Mouse (Mus musculus): ENCODE data around the gene Mfn2. TPM values are rescaled to one million over a fixed set of nuclear protein-coding genes. Genes with fewer than 3 reads are reported as not detected.

The Mfn2 gene
- total and polyA plus RNA-seq, 3 experiments = 10.0 to 36.8 (median 17.5) TPM

- DNase-seq (ENCODE audit: extremely low read depth) = peak; percentile 90
- dilution Hi-C loops (cut with MboI; ENCODE audit: extremely low pct_ligation_motif_present, extremely low pct_unique_long_range_greater_than_20kb, low sequenced_read_pairs) = no loop called here
- no peaks in the 10 kb centered on the region for H3K9me3 ChIP-seq (replicated peaks; ENCODE audit: low read length)
- peak within 1 kb of the TSS; percentile 97 for H3K9ac ChIP-seq (ENCODE audit: insufficient read depth, low read depth)
- H3K36me3 ChIP-seq (replicated peaks in 1 of 2; ENCODE audit: control insufficient read depth in 1 of 2, insufficient read depth in 1 of 2, low read length in 1 of 2) = peaks cover 0 to 27% of the 10 kb centered on the region in 2 experiments
- no peak for TF ChIP-seq RCOR1 (conservative IDR thresholded peaks at IDR 0.05; ENCODE audit: low read depth, low read length)
- no peak for TF ChIP-seq CTCF (conservative IDR thresholded peaks at IDR 0.05 in 1 of 2, IDR thresholded peaks at IDR 0.05 in 1 of 2; ENCODE audit: low read depth in 2 of 2, low read length in 2 of 2)
- no peak for TF ChIP-seq ZC3H11A (IDR thresholded peaks at IDR 0.05; ENCODE audit: low read depth, low read length)
- peak; percentile 97 for TF ChIP-seq KAT2A (IDR thresholded peaks at IDR 0.05; ENCODE audit: insufficient replicate concordance, low read length)
- peak; percentile 91 for TF ChIP-seq MYC (IDR thresholded peaks at IDR 0.05; ENCODE audit: low read depth, low read length)
- TF ChIP-seq JUND (conservative IDR thresholded peaks at IDR 0.05; ENCODE audit: low read depth, low read length) = 0 out of 2 replicates have a peak, but pooled peaks have one; percentile 11
- TF ChIP-seq MEF2A (IDR thresholded peaks at IDR 0.05; ENCODE audit: borderline replicate concordance, low read depth, low read length) = peak; percentile 58; the same call in 1 of the 2 replicates
- peak; percentile 71; the same call in 1 of the 2 replicates for TF ChIP-seq GABPA (IDR thresholded peaks at IDR 0.05; ENCODE audit: insufficient replicate concordance, low read depth, low read length)
- TF ChIP-seq CHD2 (IDR thresholded peaks at IDR 0.05; ENCODE audit: low read length) = peak; percentile 74
- TF ChIP-seq MAFK (IDR thresholded peaks at IDR 0.05; ENCODE audit: insufficient replicate concordance, low read length) = no peak
- TF ChIP-seq USF2 (conservative IDR thresholded peaks at IDR 0.05; ENCODE audit: low read depth, low read length) = peak; percentile 86
- peak; percentile 98 for TF ChIP-seq BHLHE40 (IDR thresholded peaks at IDR 0.05; ENCODE audit: low read depth, low read length)
- TF ChIP-seq SMC3 (IDR thresholded peaks at IDR 0.05; ENCODE audit: low read depth, low read length) = no peak
- TF ChIP-seq POLR2AphosphoS2 (IDR thresholded peaks at IDR 0.05; ENCODE audit: low read depth, low read length) = peak; percentile 76; the same call in 1 of the 2 replicates
- peak; percentile 59 for TF ChIP-seq TBP (conservative IDR thresholded peaks at IDR 0.05; ENCODE audit: low read depth, low read length)
- TF ChIP-seq ETS1 (conservative IDR thresholded peaks at IDR 0.05; ENCODE audit: low read depth, low read length) = 0 out of 2 replicates have a peak, but pooled peaks have one; percentile 19
- TF ChIP-seq IRF4 (IDR thresholded peaks at IDR 0.05; ENCODE audit: low read depth, low read length) = peak; percentile 54
- TF ChIP-seq NRF1 (IDR thresholded peaks at IDR 0.05; ENCODE audit: low read depth, low read length) = no peak
- peak; percentile 79 for TF ChIP-seq TCF12 (IDR thresholded peaks at IDR 0.05; ENCODE audit: low read depth, low read length)
- peak; percentile 51 for TF ChIP-seq NELFE (IDR thresholded peaks at IDR 0.05; ENCODE audit: low read depth, low read length)
- peak; percentile 92 for TF ChIP-seq MXI1 (IDR thresholded peaks at IDR 0.05; ENCODE audit: low read depth, low read length)
- TF ChIP-seq HCFC1 (IDR thresholded peaks at IDR 0.05; ENCODE audit: low read depth, low read length) = peak; percentile 100
- peak; percentile 90 for TF ChIP-seq SIN3A (IDR thresholded peaks at IDR 0.05; ENCODE audit: low read length)
- peak; percentile 96 for TF ChIP-seq MAX (IDR thresholded peaks at IDR 0.05; ENCODE audit: low read length)
- peak; percentile 89 for TF ChIP-seq USF1 (IDR thresholded peaks at IDR 0.05; ENCODE audit: low read depth, low read length)
- peak; percentile 58; the same call in 1 of the 2 replicates for TF ChIP-seq POLR2A (IDR thresholded peaks at IDR 0.05; ENCODE audit: low read depth, low read length)
- peak; percentile 82 for TF ChIP-seq ELF1 (IDR thresholded peaks at IDR 0.05; ENCODE audit: low read depth, low read length)
- in situ Hi-C loops (cut with MboI; ENCODE audit: low pct_ligation_motif_present, low pct_unique_long_range_greater_than_20kb, low sequenced_read_pairs) = no loop called here
- H3K4me2 ChIP-seq (ENCODE audit: insufficient read depth, low read depth, poor library complexity, severe bottlenecking) = peak within 1 kb of the TSS; percentile 74
- H3K4me3 ChIP-seq (replicated peaks in 1 of 3; ENCODE audit: low read depth in 2 of 3, low read length in 2 of 3, poor library complexity in 1 of 3) = peak within 1 kb of the TSS; percentile 63 to 89 (median 72)
- H3K4me1 ChIP-seq (ENCODE audit: control insufficient read depth in 1 of 2, insufficient read depth in 2 of 2) = peaks cover 6 to 45% of the 10 kb centered on the region in 2 experiments; a peak in 2 of 4 replicates
- no peaks in the 10 kb centered on the region for H3K27me3 ChIP-seq (replicated peaks)
- peaks cover 5% of the 10 kb centered on the region for H3K79me2 ChIP-seq (replicated peaks; ENCODE audit: control insufficient read depth, extremely low read depth, insufficient read depth, poor library complexity, severe bottlenecking)
- H3K27ac ChIP-seq (ENCODE audit: insufficient read depth, low read depth) = no peak within 1 kb of the TSS
Measured at GRCm38 (mm10) chr4:147847614-147848583, 56.6 kb downstream of the Mfn2 start, which contains the start of gene Zfp933. Gene Zfp933 (minus strand): TSS chr4:147848366.

Data from CH12.LX (cell line).